7 mouse cellular contexts compared by ENCODE assay signal in genomic region chr12:105786113-105786512, GRCm38 (mm10). TPM values are rescaled to one million over a fixed set of nuclear protein-coding genes. Genes with fewer than 3 reads are reported as not detected.
DNase-seq lines count a peak whose midpoint lies in the region; ATAC-seq lines count a peak whose summit lies in the region.

No protein-coding gene starts in this region.

- no peaks in the 10 kb centered on the region; the same call in 1 of the 2 replicates for H3K36me3 ChIP-seq in neural tube, embryonic 11.5 days (ENCODE audit: control insufficient read depth, insufficient read depth, low read length)
- no peaks in the 10 kb centered on the region for H3K36me3 ChIP-seq in forebrain, embryonic 15.5 days
- H3K36me3 ChIP-seq in liver, embryonic 13.5 days = 0 out of 2 replicates have a peak, but pooled peaks cover 3% of the 10 kb centered on the region

- no peak overlapping the region for H3K27ac ChIP-seq in neural tube, embryonic 11.5 days (ENCODE audit: low read depth, low read length)
- H3K27ac ChIP-seq in forebrain, embryonic 15.5 days (replicated peaks) = no peak overlapping the region
- H3K27ac ChIP-seq in liver, embryonic 13.5 days = 0 out of 2 replicates have a peak overlapping the region, but pooled peaks have one; percentile 20

- DNase-seq in neural tube, embryonic 11.5 days (ENCODE audit: low spot score) = no peak
- DNase-seq in neural tube, embryonic 10.5 days (ENCODE audit: extremely low spot score, low spot score) = no peak
- DNase-seq in liver, embryonic 13.5 days = no peak
- DNase-seq in urinary bladder, postnatal 14 days (ENCODE audit: low spot score) = no peak
- no peak for DNase-seq in left cerebral cortex, adult 9 months (ENCODE audit: low spot score in 2 of 2)
- DNase-seq in spleen, adult 12 weeks (ENCODE audit: low spot score) = no peak

- peak overlapping the region; percentile 91 for H3K4me3 ChIP-seq in neural tube, embryonic 11.5 days (ENCODE audit: low read depth, low read length)
- H3K4me3 ChIP-seq in forebrain, embryonic 15.5 days = peak overlapping the region; percentile 86
- H3K4me3 ChIP-seq in liver, embryonic 13.5 days (replicated peaks) = peak overlapping the region; percentile 96

- H3K27me3 ChIP-seq in neural tube, embryonic 11.5 days (ENCODE audit: control insufficient read depth, insufficient read depth, low read length) = no peaks in the 10 kb centered on the region
- no peaks in the 10 kb centered on the region for H3K27me3 ChIP-seq in forebrain, embryonic 15.5 days
- no peaks in the 10 kb centered on the region for H3K27me3 ChIP-seq in liver, embryonic 13.5 days

- no peak overlapping the region for H3K9ac ChIP-seq in neural tube, embryonic 11.5 days (ENCODE audit: low read length)
- H3K9ac ChIP-seq in forebrain, embryonic 15.5 days (replicated peaks) = peak overlapping the region; percentile 84
- peak overlapping the region; percentile 93 for H3K9ac ChIP-seq in liver, embryonic 13.5 days

- H3K9me3 ChIP-seq in neural tube, embryonic 11.5 days (ENCODE audit: control insufficient read depth, low read length) = no peaks in the 10 kb centered on the region
- H3K9me3 ChIP-seq in forebrain, embryonic 15.5 days = no peaks in the 10 kb centered on the region
- H3K9me3 ChIP-seq in liver, embryonic 13.5 days (replicated peaks) = no peaks in the 10 kb centered on the region

- H3K4me1 ChIP-seq in neural tube, embryonic 11.5 days (ENCODE audit: control insufficient read depth, insufficient read depth, low read length) = peaks cover 7% of the 10 kb centered on the region; the same call in 1 of the 2 replicates
- H3K4me1 ChIP-seq in forebrain, embryonic 15.5 days = peaks cover 23% of the 10 kb centered on the region
- H3K4me1 ChIP-seq in liver, embryonic 13.5 days (replicated peaks) = peaks cover 62% of the 10 kb centered on the region

- 95% methylated on average over 1 of the region's 1 CpGs for WGBS in neural tube, embryonic 11.5 days
- WGBS in forebrain, embryonic 15.5 days = 79% methylated on average over 1 of the region's 1 CpGs
- whole genome bisulfite sequencing in liver, embryonic 13.5 days (ENCODE audit: insufficient replicate concordance) = 76% methylated on average over 1 of the region's 1 CpGs

- H3K4me2 ChIP-seq in neural tube, embryonic 11.5 days (ENCODE audit: low read depth) = peak overlapping the region; percentile 67
- peak overlapping the region; percentile 73 for H3K4me2 ChIP-seq in forebrain, embryonic 15.5 days (replicated peaks)
- H3K4me2 ChIP-seq in liver, embryonic 13.5 days = peak overlapping the region; percentile 88

- no peak for ATAC-seq in neural tube, embryonic 11.5 days (ENCODE audit: insufficient read depth, low FRiP score, low TSS enrichment)
- no peak for ATAC-seq in forebrain, embryonic 15.5 days (replicated peaks)
- ATAC-seq in liver, embryonic 13.5 days (ENCODE audit: low read depth) = no peak

RNA-seq across cellular contexts. Expression of gene Papola, which starts 1.6 kb away (rescaled TPM):
- polyA plus RNA-seq in neural tube, embryonic 11.5 days (2014; fragmentation: Nextera tagmentation; extraction: Ambion mirVana) = 228 and 239 TPM in 2 replicates
- 211 and 220 TPM in 2 replicates for polyA plus RNA-seq in forebrain, embryonic 15.5 days (2015; fragmentation: Nextera tagmentation; extraction: Ambion mirVana)
- polyA plus RNA-seq in liver, embryonic 13.5 days (2015; fragmentation: Nextera tagmentation; extraction: Ambion mirVana) = 120 and 165 TPM in 2 replicates
